18 mouse cellular contexts compared by ENCODE assay signal in genomic region chr5:66515271-66515670, GRCm38 (mm10).
"Had no signal": no experiment of that assay in that cellular context is flagged by ENCODE, and none has a peak within 500 bp of the region (broad histone marks: within the 10 kb centered on the region; RNA-seq: fewer than 3 reads in every experiment).

No protein-coding gene starts in this region.

- H3K9me3 ChIP-seq: liver, embryonic 13.5 days; neural tube, embryonic 12.5 days; stomach, embryonic 15.5 days had no signal

- H3K27me3 ChIP-seq: liver, embryonic 13.5 days; neural tube, embryonic 12.5 days; stomach, embryonic 15.5 days had no signal

- H3K9ac ChIP-seq: liver, embryonic 13.5 days; neural tube, embryonic 12.5 days; stomach, embryonic 15.5 days had no signal

- H3K4me3 ChIP-seq: layer of hippocampus, adult 2 months; liver, embryonic 13.5 days; neural tube, embryonic 12.5 days; stomach, embryonic 15.5 days had no signal

- DNase-seq: kidney, adult 18-20 months; kidney, postnatal 14 days; layer of hippocampus, adult 9-11 months; liver; liver, embryonic 13.5 days; lung, adult 2 months; lung, postnatal 14 days; lung, postnatal 4 days; midbrain, embryonic 14.5 days; retina, postnatal 1 day; right cerebral cortex, postnatal 25 days; spleen, adult 18-20 months; thymus, postnatal 25 days had no signal

- H3K4me1 ChIP-seq: liver, embryonic 13.5 days; stomach, embryonic 15.5 days had no signal

- ATAC-seq: intestine, embryonic 16.5 days had no signal

- H3K4me2 ChIP-seq: liver, embryonic 13.5 days; midbrain, embryonic 11.5 days; neural tube, embryonic 12.5 days; stomach, embryonic 15.5 days had no signal

- H3K27ac ChIP-seq: layer of hippocampus, adult 2 months; liver, embryonic 13.5 days; neural tube, embryonic 12.5 days; stomach, embryonic 15.5 days had no signal

- H3K36me3 ChIP-seq: liver, embryonic 13.5 days; neural tube, embryonic 12.5 days; stomach, embryonic 15.5 days had no signal
